Mouse (Mus musculus): ENCODE measurements around the gene Atp23. TPM values are rescaled to one million over a fixed set of nuclear protein-coding genes. Genes with fewer than 3 reads are reported as not detected.

Atp23 gene
- 10 to 100 TPM; 13.2 to 19.2 TPM for polyA plus RNA-seq (2012; fragmentation: generic; extraction: Trizol)

DNA sequence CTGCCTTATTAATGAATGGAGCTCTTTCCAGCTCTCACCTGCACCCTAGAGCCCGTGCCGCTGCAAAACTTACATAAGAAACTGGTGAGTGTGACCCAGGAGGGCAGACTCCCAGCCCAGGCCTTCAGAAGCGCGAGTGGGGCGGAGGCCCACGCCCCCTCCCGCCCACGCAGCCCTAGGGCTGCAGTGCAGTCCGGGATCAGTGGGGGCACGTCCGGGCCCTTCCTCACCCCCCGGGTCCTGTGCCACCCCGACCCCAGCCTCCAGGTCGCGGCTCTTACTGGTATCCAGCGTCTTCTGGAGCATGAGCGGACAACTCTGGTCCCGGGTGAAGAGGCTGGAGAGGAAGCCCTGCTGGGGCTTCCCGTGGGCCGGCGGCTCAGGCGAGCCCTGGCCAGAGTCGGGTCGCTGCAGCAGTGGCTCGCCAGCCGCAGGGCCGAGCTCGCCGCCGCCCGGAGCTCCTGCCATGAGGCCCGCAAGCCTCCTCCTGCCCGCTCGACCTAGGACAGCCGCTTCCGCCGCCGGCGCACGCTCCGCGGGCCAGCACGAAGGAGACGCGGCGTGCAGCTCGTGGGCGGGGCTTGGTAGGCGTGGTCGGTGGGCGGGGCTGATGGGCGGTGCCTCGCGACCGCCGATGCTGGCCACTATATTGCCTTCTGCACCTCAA is at the start of gene Atp23:
Gene Atp23, minus strand, starts transcription at position 535 of the 667 bp plus-strand sequence.

Other genes starting within 250 kb of the Atp23 start
- 100 to 1,000 TPM in 1 of 2 experiments, 10 to 100 TPM in 1; 55.9 to 178 TPM for gene Ctdsp2, start 77.4 kb upstream of the Atp23 start, polyA plus RNA-seq (2012; fragmentation: generic; extraction: Trizol)
- gene Avil, start 99.4 kb upstream of the Atp23 start, polyA plus RNA-seq (2012; fragmentation: generic; extraction: Trizol), result 1 to 10 TPM in 1 of 2 experiments, under 1 TPM in 1; 0.08 to 1.8 TPM
- 10 to 100 TPM; 33.2 to 45.3 TPM for gene Tsfm, start 129.5 kb upstream of the Atp23 start, polyA plus RNA-seq (2012; fragmentation: generic; extraction: Trizol)
- 10 to 100 TPM; 11.5 to 42.6 TPM for gene Mettl1, start 140.1 kb upstream of the Atp23 start, polyA plus RNA-seq (2012; fragmentation: generic; extraction: Trizol)
- gene Eef1akmt3, start 140.2 kb upstream of the Atp23 start, polyA plus RNA-seq (2012; fragmentation: generic; extraction: Trizol), result under 1 TPM; 0.05 to 0.14 TPM
- 1 to 10 TPM in 1 of 2 experiments, under 1 TPM in 1; 0.06 to 1.1 TPM for gene Cyp27b1, start 146.9 kb upstream of the Atp23 start, polyA plus RNA-seq (2012; fragmentation: generic; extraction: Trizol)
- 10 to 100 TPM; 11.7 to 15.1 TPM for gene March9, start 158.8 kb upstream of the Atp23 start, polyA plus RNA-seq (2012; fragmentation: generic; extraction: Trizol)
- gene Cdk4, start 162.2 kb upstream of the Atp23 start, polyA plus RNA-seq (2012; fragmentation: generic; extraction: Trizol), result 100 to 1,000 TPM; 769 to 844 TPM
- 100 to 1,000 TPM in 1 of 2 experiments, 10 to 100 TPM in 1; 74.9 to 185 TPM for gene Tspan31, start 168.9 kb upstream of the Atp23 start, polyA plus RNA-seq (2012; fragmentation: generic; extraction: Trizol)
- gene Agap2, start 173.9 kb upstream of the Atp23 start, polyA plus RNA-seq (2012; fragmentation: generic; extraction: Trizol), result 10 to 100 TPM in 1 of 2 experiments, under 1 TPM in 1; 0.85 to 10.7 TPM
- 100 to 1,000 TPM in 1 of 2 experiments, 10 to 100 TPM in 1; 27.4 to 134 TPM for gene Os9, start 219.8 kb upstream of the Atp23 start, polyA plus RNA-seq (2012; fragmentation: generic; extraction: Trizol)